Mouse (Mus musculus) cortical plate, adult 2 months (tissue): ENCODE data around the gene B2m.

Experiments used
- CTCF ChIP-seq: fragments of 200-500 bp; IDR thresholded peaks from 2 replicates; pipeline ENCODE4 v1.5.1; 2011; ENCODE audit warnings: mild to moderate bottlenecking, control low read depth, low read length; ENCODE audit not compliant: insufficient read depth; ENCODE audit errors: extremely low read depth
- POLR2A ChIP-seq: fragments of 200-500 bp; IDR thresholded peaks from 2 replicates; pipeline ENCODE4 v1.6.1; 2011; ENCODE audit warnings: mild to moderate bottlenecking, low read length, control low read depth; ENCODE audit not compliant: insufficient read depth; ENCODE audit errors: extremely low read depth

GRCm38 (mm10) chr2:122186106-122186505 lies 38.6 kb downstream of the B2m start, which contains the start of the genes Patl2 and Terb2:
- no peak for TF ChIP-seq CTCF
- TF ChIP-seq POLR2A, result no peak
